Mouse (Mus musculus) CH12.LX (cell line): ENCODE results near the gene Tktl1. TPM values are rescaled to one million over a fixed set of nuclear protein-coding genes. Genes with fewer than 3 reads are reported as not detected.

Source experiments
- DNase-seq: peaks from one replicate; pipeline ENCODE4 v3.0.0-alpha.2; 2013; ENCODE audit errors: extremely low read depth
- H3K27ac ChIP-seq: 2 replicates; pipeline ENCODE4 v1.5.1; 2012; ENCODE audit warnings: low read depth, mild to moderate bottlenecking, control low read depth, moderate library complexity; ENCODE audit not compliant: insufficient read depth
- H3K27me3 ChIP-seq: replicated peaks from 2 replicates; pipeline ENCODE3; 2012; ENCODE audit warnings: inconsistent platforms
- H3K36me3 ChIP-seq, 2 experiments: replicated peaks in 1 of 2; 2 replicates each; pipeline versions ENCODE3 to v1.6.1; 2012; ENCODE audit warnings: inconsistent platforms in 1 of 2, low read length in 1 of 2, mild to moderate bottlenecking in 1 of 2, mixed read lengths in 1 of 2, moderate library complexity in 1 of 2; ENCODE audit not compliant: control insufficient read depth in 1 of 2, insufficient read depth in 1 of 2
- H3K4me1 ChIP-seq, 2 experiments: 2 replicates each; pipeline ENCODE4 v1.6.1; 2012; ENCODE audit warnings: inconsistent platforms in 1 of 2, moderate library complexity in 1 of 2; ENCODE audit not compliant: insufficient read depth in 2 of 2, control insufficient read depth in 1 of 2
- H3K4me2 ChIP-seq: 2 replicates; pipeline ENCODE4 v1.6.1; 2012; ENCODE audit warnings: low read depth, mild to moderate bottlenecking, control low read depth; ENCODE audit not compliant: poor library complexity, insufficient read depth, severe bottlenecking
- H3K4me3 ChIP-seq, 3 experiments: fragments of 150-350 bp in 1 of 3; sonication (generic) in 1 of 3; replicated peaks in 1 of 3; 2 replicates each; pipeline versions ENCODE3 to v1.5.1; 2011 to 2012; ENCODE audit warnings: low read depth in 2 of 3, low read length in 2 of 3, mild to moderate bottlenecking in 2 of 3, moderate library complexity in 2 of 3, control low read depth in 1 of 3, improper control_type of control experiment in 1 of 3, inconsistent platforms in 1 of 3, mixed read lengths in 1 of 3; ENCODE audit not compliant: poor library complexity in 1 of 3
- H3K79me2 ChIP-seq: replicated peaks from 2 replicates; pipeline ENCODE4 v1.6.1; 2012; ENCODE audit warnings: mild to moderate bottlenecking, moderate library complexity; ENCODE audit not compliant: control insufficient read depth, poor library complexity, insufficient read depth, severe bottlenecking; ENCODE audit errors: extremely low read depth
- H3K9ac ChIP-seq: 2 replicates; pipeline ENCODE4 v1.6.1; 2012; ENCODE audit warnings: low read depth, mild to moderate bottlenecking, control low read depth, moderate library complexity; ENCODE audit not compliant: insufficient read depth
- H3K9me3 ChIP-seq: replicated peaks from 2 replicates; pipeline ENCODE3; 2012; ENCODE audit warnings: low read length, inconsistent platforms, mixed read lengths
- BHLHE40 ChIP-seq: IDR thresholded peaks from 2 replicates; pipeline ENCODE4 v1.6.1; 2011; ENCODE audit warnings: mild to moderate bottlenecking, low read depth, low read length, improper control_type of control experiment
- CHD2 ChIP-seq: IDR thresholded peaks from 2 replicates; pipeline ENCODE4 v1.6.1; 2011; ENCODE audit warnings: low read length, improper control_type of control experiment
- CTCF ChIP-seq, 2 experiments: IDR thresholded peaks in 1 of 2; conservative IDR thresholded peaks in 1 of 2; 2 replicates each; pipeline ENCODE4 v1.5.1; 2011 to 2012; ENCODE audit warnings: low read depth in 2 of 2, low read length in 2 of 2, improper control_type of control experiment in 1 of 2, inconsistent platforms in 1 of 2, mild to moderate bottlenecking in 1 of 2, moderate library complexity in 1 of 2
- ELF1 ChIP-seq: IDR thresholded peaks from 2 replicates; pipeline ENCODE4 v1.6.1; 2014; ENCODE audit warnings: low read depth, mild to moderate bottlenecking, inconsistent platforms, low read length, improper control_type of control experiment
- EP300 ChIP-seq: IDR thresholded peaks from 2 replicates; pipeline ENCODE4 v1.6.1; 2011; ENCODE audit warnings: low read length, improper control_type of control experiment
- ETS1 ChIP-seq: conservative IDR thresholded peaks from 2 replicates; pipeline ENCODE4 v1.6.1; 2012; ENCODE audit warnings: low read depth, mild to moderate bottlenecking, inconsistent platforms, low read length, improper control_type of control experiment, moderate library complexity
- GABPA ChIP-seq: IDR thresholded peaks from 2 replicates; pipeline ENCODE4 v1.6.1; 2012; ENCODE audit warnings: low read depth, low read length, improper control_type of control experiment, inconsistent platforms; ENCODE audit not compliant: insufficient replicate concordance
- HCFC1 ChIP-seq: IDR thresholded peaks from 2 replicates; pipeline ENCODE4 v1.6.1; 2012; ENCODE audit warnings: low read depth, mild to moderate bottlenecking, inconsistent platforms, low read length, improper control_type of control experiment
- IRF4 ChIP-seq: IDR thresholded peaks from 2 replicates; pipeline ENCODE4 v1.6.1; 2014; ENCODE audit warnings: low read depth, mild to moderate bottlenecking, inconsistent platforms, low read length, improper control_type of control experiment
- JUND ChIP-seq: conservative IDR thresholded peaks from 2 replicates; pipeline ENCODE4 v1.6.1; 2011; ENCODE audit warnings: low read depth, low read length, improper control_type of control experiment
- MAX ChIP-seq: IDR thresholded peaks from 2 replicates; pipeline ENCODE4 v1.6.1; 2011; ENCODE audit warnings: low read length, improper control_type of control experiment
- MEF2A ChIP-seq: IDR thresholded peaks from 2 replicates; pipeline ENCODE4 v1.6.1; 2014; ENCODE audit warnings: low read depth, mild to moderate bottlenecking, inconsistent platforms, low read length, improper control_type of control experiment, borderline replicate concordance
- MXI1 ChIP-seq: IDR thresholded peaks from 2 replicates; pipeline ENCODE4 v1.6.1; 2011; ENCODE audit warnings: mild to moderate bottlenecking, low read depth, low read length, improper control_type of control experiment
- NELFE ChIP-seq: IDR thresholded peaks from 2 replicates; pipeline ENCODE4 v1.6.1; 2011; ENCODE audit warnings: low read depth, low read length, improper control_type of control experiment
- NRF1 ChIP-seq: IDR thresholded peaks from 2 replicates; pipeline ENCODE4 v1.6.1; 2014; ENCODE audit warnings: low read depth, mild to moderate bottlenecking, inconsistent platforms, low read length, improper control_type of control experiment, moderate library complexity
- POLR2A ChIP-seq: IDR thresholded peaks from 2 replicates; pipeline ENCODE4 v1.6.1; 2011; ENCODE audit warnings: low read depth, mild to moderate bottlenecking, improper control_type of control experiment, low read length
- RCOR1 ChIP-seq: conservative IDR thresholded peaks from 2 replicates; pipeline ENCODE4 v1.6.1; 2012; ENCODE audit warnings: low read depth, mild to moderate bottlenecking, inconsistent platforms, low read length, improper control_type of control experiment
- SIN3A ChIP-seq: IDR thresholded peaks from 2 replicates; pipeline ENCODE4 v1.6.1; 2012; ENCODE audit warnings: low read length, improper control_type of control experiment, inconsistent platforms
- SMC3 ChIP-seq: IDR thresholded peaks from 2 replicates; pipeline ENCODE4 v1.6.1; 2011; ENCODE audit warnings: low read depth, low read length, improper control_type of control experiment
- TBP ChIP-seq: conservative IDR thresholded peaks from 2 replicates; pipeline ENCODE4 v1.6.1; 2011; ENCODE audit warnings: low read depth, low read length, improper control_type of control experiment
- TCF12 ChIP-seq: IDR thresholded peaks from 2 replicates; pipeline ENCODE4 v1.6.1; 2014; ENCODE audit warnings: low read depth, mild to moderate bottlenecking, inconsistent platforms, low read length, improper control_type of control experiment
- USF1 ChIP-seq: IDR thresholded peaks from 2 replicates; pipeline ENCODE4 v1.6.1; 2014; ENCODE audit warnings: low read depth, mild to moderate bottlenecking, inconsistent platforms, low read length, improper control_type of control experiment
- USF2 ChIP-seq: conservative IDR thresholded peaks from 2 replicates; pipeline ENCODE4 v1.6.1; 2011; ENCODE audit warnings: low read depth, low read length, improper control_type of control experiment
- ZC3H11A ChIP-seq: IDR thresholded peaks from 2 replicates; pipeline ENCODE4 v1.6.1; 2012; ENCODE audit warnings: low read depth, mild to moderate bottlenecking, inconsistent platforms, low read length, improper control_type of control experiment
- ZKSCAN1 ChIP-seq: IDR thresholded peaks from 2 replicates; pipeline ENCODE4 v1.6.1; 2012; ENCODE audit warnings: low read depth, inconsistent platforms, low read length, improper control_type of control experiment, borderline replicate concordance
- ZMIZ1 ChIP-seq: IDR thresholded peaks from 2 replicates; pipeline ENCODE4 v1.6.1; 2012; ENCODE audit warnings: low read depth, mild to moderate bottlenecking, inconsistent platforms, low read length, improper control_type of control experiment
- dilution Hi-C: fragments of 300-500 bp; cut with MboI; formaldehyde crosslinking; loops from 2 replicates; pipeline ENCODE4 v1.14.3; 2020; ENCODE audit warnings: low sequenced_read_pairs; ENCODE audit not compliant: extremely low pct_unique_long_range_greater_than_20kb, extremely low pct_ligation_motif_present
- in situ Hi-C: fragments of 300-500 bp; cut with MboI; formaldehyde crosslinking; loops from 3 replicates; pipeline ENCODE4 v1.14.3; 2019; ENCODE audit warnings: low sequenced_read_pairs, low pct_ligation_motif_present, low pct_unique_long_range_greater_than_20kb, mixed read lengths
- polyA plus RNA-seq: library from polyadenylated mRNA; unstranded; fragments of >175 nt; gene quantifications from 2 replicates; pipeline ENCODE4 v1.2.1, GENCODE M21; 2012; ENCODE audit warnings: low read depth; ENCODE audit not compliant: insufficient read length
- total RNA-seq, 2 experiments: library from RNA; depleted of rRNA; stranded (reverse); fragments of 300-350 nt in 1 of 2; fragments of >200 nt in 1 of 2; gene quantifications; 2 replicates each; pipeline ENCODE4 v1.2.3; 2012 to 2014

The Tktl1 gene
- total and polyA plus RNA-seq, 3 experiments = not detected

- no peaks in the 10 kb centered on the region for H3K27me3 ChIP-seq
- peak within 1 kb of the TSS; percentile 21 to 69 (median 32) for H3K4me3 ChIP-seq
- in situ Hi-C loops = loop anchor here (5.0 to 10.0 kb wide), 2 partner anchors 125 to 163 kb away; partner anchors contain the start of gene Opn1mw
- H3K4me2 ChIP-seq = peak within 1 kb of the TSS; percentile 90
- dilution Hi-C loops = no loop called here
- H3K27ac ChIP-seq = 0 out of 2 replicates have a peak within 1 kb of the TSS, but pooled peaks have one; percentile 34
- H3K9ac ChIP-seq = peak within 1 kb of the TSS; percentile 58; the same call in 1 of the 2 replicates
- H3K79me2 ChIP-seq = peaks cover 9% of the 10 kb centered on the region; the same call in 1 of the 2 replicates
- DNase-seq = no peak
- H3K36me3 ChIP-seq = no peaks in the 10 kb centered on the region
- H3K4me1 ChIP-seq = peaks cover 2 to 13% of the 10 kb centered on the region in 2 experiments; a peak in 3 of 4 replicates
- TF ChIP-seq SMC3 (peak; percentile 38), CHD2 (0 out of 2 replicates have a peak, but pooled peaks have one; percentile 45), CTCF (conservative IDR thresholded peaks at IDR 0.05 in 1 of 2, IDR thresholded peaks at IDR 0.05 in 1 of 2; ENCODE audit: low read depth in 2 of 2, low read length in 2 of 2) (peak in 1 of 2 experiments; percentile 49; a peak in 2 of 4 replicates), ZMIZ1 (no peak), GABPA (no peak), NRF1 (peak; percentile 28; the same call in 1 of the 2 replicates), SIN3A (0 out of 2 replicates have a peak, but pooled peaks have one; percentile 37), EP300 (no peak), ZKSCAN1 (no peak), BHLHE40 (no peak), TCF12 (peak; percentile 51; the same call in 1 of the 2 replicates), POLR2A (peak; percentile 49; the same call in 1 of the 2 replicates), RCOR1 (no peak), ZC3H11A (no peak), USF1 (no peak), MXI1 (peak; percentile 46), ELF1 (no peak), NELFE (0 out of 2 replicates have a peak, but pooled peaks have one; percentile 32)
- H3K9me3 ChIP-seq = no peaks in the 10 kb centered on the region
Measured at GRCm38 (mm10) chrX:74249615-74250014, 72.6 kb downstream of the Tktl1 start, which contains the start of gene Flna. Gene Flna, minus strand, starts transcription at chrX:74249820.

DNA sequence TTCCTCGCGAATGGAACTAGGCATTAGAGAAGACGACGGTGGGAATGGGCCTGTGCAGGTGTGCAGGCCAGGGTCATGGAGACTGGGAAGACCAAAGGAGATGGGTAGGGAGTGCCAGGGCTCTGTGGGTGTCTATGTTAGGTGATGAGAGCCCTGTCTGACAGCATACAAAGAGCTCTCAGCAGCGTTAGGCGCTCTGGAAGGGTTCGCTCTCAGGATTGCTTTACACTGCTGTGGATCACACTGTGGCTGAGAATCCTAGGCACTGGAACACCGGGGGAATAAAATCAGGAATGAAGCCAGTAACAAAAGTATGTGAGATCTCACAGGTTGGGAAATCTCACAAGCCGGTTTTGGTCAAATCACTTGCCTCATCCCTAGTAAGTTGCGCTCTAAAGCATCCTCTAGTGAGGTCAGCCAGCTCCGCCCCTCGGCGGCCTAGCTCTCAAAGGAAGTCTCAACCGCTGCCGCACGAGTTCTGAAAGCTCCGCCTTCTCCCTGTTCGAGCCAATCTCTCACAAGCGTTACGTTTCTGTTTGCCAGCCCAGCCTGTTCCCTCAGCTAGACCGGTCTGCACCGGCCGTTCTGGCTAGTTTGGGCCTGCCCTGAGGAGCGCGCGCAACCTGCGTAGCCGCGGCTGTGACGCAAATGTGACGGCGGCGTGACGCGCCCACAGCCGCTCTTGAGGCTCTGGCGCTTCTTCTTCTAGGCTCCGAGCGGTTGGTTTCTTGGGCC is 77.3 kb downstream of the Tktl1 start, which contains the start of gene Emd:
Gene Emd (plus strand): TSS at position 535 of the 735 bp plus-strand sequence.
- peak; percentile 62; the same call in 1 of the 2 replicates for TF ChIP-seq TCF12
- TF ChIP-seq POLR2A = peak; percentile 75
- peak; percentile 78; the same call in 1 of the 2 replicates for TF ChIP-seq ZMIZ1
- TF ChIP-seq NRF1 = peak; percentile 80
- TF ChIP-seq BHLHE40 = peak; percentile 70
- TF ChIP-seq EP300 = no peak
- TF ChIP-seq MXI1 = no peak
- peak; percentile 8; the same call in 1 of the 2 replicates for TF ChIP-seq ETS1
- TF ChIP-seq NELFE = peak; percentile 69
- TF ChIP-seq HCFC1 = peak; percentile 39; the same call in 1 of the 2 replicates
- no peak for TF ChIP-seq RCOR1
- TF ChIP-seq MAX = no peak
- TF ChIP-seq GABPA = peak; percentile 61
- TF ChIP-seq MEF2A = no peak
- peak; percentile 26; the same call in 1 of the 2 replicates for TF ChIP-seq TBP
- no peak for TF ChIP-seq JUND
- 0 out of 2 replicates have a peak, but pooled peaks have one; percentile 5 for TF ChIP-seq IRF4
- TF ChIP-seq USF2 = no peak
- DNase-seq = peak; percentile 93
- H3K4me2 ChIP-seq = peak within 1 kb of the TSS; percentile 87
- in situ Hi-C loops = no loop called here
- H3K27me3 ChIP-seq = no peaks in the 10 kb centered on the region
- peak within 1 kb of the TSS; percentile 78 for H3K27ac ChIP-seq
- dilution Hi-C loops = no loop called here
- H3K36me3 ChIP-seq = peaks cover 18 to 26% of the 10 kb centered on the region in 2 experiments
- H3K4me3 ChIP-seq = peak within 1 kb of the TSS; percentile 50 to 78 (median 72)
- peak within 1 kb of the TSS; percentile 62 for H3K9ac ChIP-seq
- H3K4me1 ChIP-seq = peaks cover 2 to 9% of the 10 kb centered on the region in 2 experiments; a peak in 3 of 4 replicates
- H3K9me3 ChIP-seq = no peaks in the 10 kb centered on the region
- H3K79me2 ChIP-seq = peaks cover 10% of the 10 kb centered on the region; the same call in 1 of the 2 replicates
